Mouse (Mus musculus) liver, embryonic 14 days (tissue): Measurements from ENCODE around the gene Klk1b21. TPM values are rescaled to one million over a fixed set of nuclear protein-coding genes. Genes with fewer than 3 reads are reported as not detected.

Experiments used
- polyA plus RNA-seq: library from polyadenylated mRNA; depleted of rRNA; stranded (reverse); fragments of >200 nt; gene quantifications from 2 replicates; pipeline ENCODE4 v1.2.3, GENCODE M21; 2012; rRNA removed

The Klk1b21 gene
- polyA plus RNA-seq: not detected in 2 replicates

DNA sequence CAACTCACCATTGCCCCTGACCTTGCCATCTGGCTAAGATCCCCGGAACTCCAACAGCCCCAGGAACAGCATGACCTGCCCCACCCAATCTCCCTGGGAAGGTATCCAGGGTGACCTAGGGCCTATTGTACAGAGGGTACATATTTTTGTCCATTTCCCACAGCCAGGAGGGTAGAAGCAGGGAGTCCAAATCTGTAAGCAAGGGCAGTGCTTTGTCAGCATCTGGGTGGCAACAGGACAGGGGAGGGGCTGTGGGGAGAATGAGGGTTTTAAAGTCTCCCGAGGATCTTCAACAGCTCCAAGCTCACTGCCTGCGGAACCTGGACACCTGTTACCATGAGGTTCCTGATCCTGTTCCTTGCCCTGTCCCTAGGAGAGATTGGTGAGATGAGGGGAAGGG, at the start of gene Klk1b21:
Klk1b21 (plus strand) TSS at position 301 of the 400 bp plus-strand sequence.

GRCm38 (mm10) chr7:44112373-44112772, 10.2 kb downstream of the Klk1b21 start, which contains the start of gene Klk1b22:
TSS of gene Klk1b22 (plus strand) at chr7:44112673.

GRCm38 (mm10) chr7:44136467-44136866, 34.3 kb downstream of the Klk1b21 start, which contains the start of gene Klk1b16:
TSS of gene Klk1b16 (plus strand) at chr7:44136767.

Other genes starting within 250 kb of the Klk1b21 start
- gene Klk4, start 221.2 kb upstream of the Klk1b21 start, polyA plus RNA-seq: not detected in 2 replicates
- gene Klk15, start 168.6 kb upstream of the Klk1b21 start, polyA plus RNA-seq: not detected in 2 replicates
- not detected in 2 replicates for gene Klk1b8, start 151.7 kb upstream of the Klk1b21 start, polyA plus RNA-seq
- not detected in 2 replicates for gene Klk1b1, start 135.6 kb upstream of the Klk1b21 start, polyA plus RNA-seq
- not detected in 2 replicates for gene Klk1b9, start 126.3 kb upstream of the Klk1b21 start, polyA plus RNA-seq
- gene Klk1b11, start 106.5 kb upstream of the Klk1b21 start, polyA plus RNA-seq: not detected in 2 replicates
- gene Klk1b26, start 90.2 kb upstream of the Klk1b21 start, polyA plus RNA-seq: not detected in 2 replicates
- gene Klk1b27, start 50.0 kb upstream of the Klk1b21 start, polyA plus RNA-seq: not detected in 2 replicates
- gene Klk1b22, start 10.3 kb downstream of the Klk1b21 start, polyA plus RNA-seq: not detected in 2 replicates
- not detected in 2 replicates for gene Klk1b16, start 34.4 kb downstream of the Klk1b21 start, polyA plus RNA-seq
- not detected in 2 replicates for gene Klk1b24, start 85.9 kb downstream of the Klk1b21 start, polyA plus RNA-seq
- not detected in 2 replicates for gene Klk1b3, start 95.9 kb downstream of the Klk1b21 start, polyA plus RNA-seq
- not detected in 2 replicates for gene Klk1b4, start 105.1 kb downstream of the Klk1b21 start, polyA plus RNA-seq
- not detected in 2 replicates for gene Klk1b5, start 113.6 kb downstream of the Klk1b21 start, polyA plus RNA-seq
- 0.03 TPM in 1 of 2 replicates, not detected in the other for gene Klk1, start 123.0 kb downstream of the Klk1b21 start, polyA plus RNA-seq
- gene Gm36864, start 133.8 kb downstream of the Klk1b21 start, polyA plus RNA-seq: not detected in 2 replicates
- 1.0 TPM in 2 replicates for gene 1700028J19Rik, start 144.4 kb downstream of the Klk1b21 start, polyA plus RNA-seq
- 40.7 and 42.2 TPM in 2 replicates for gene 2410002F23Rik, start 144.4 kb downstream of the Klk1b21 start, polyA plus RNA-seq
- not detected in 2 replicates for gene Acp4, start 155.1 kb downstream of the Klk1b21 start, polyA plus RNA-seq
- not detected in 2 replicates for gene Gm15517, start 159.1 kb downstream of the Klk1b21 start, polyA plus RNA-seq
- 0.36 and 0.86 TPM in 2 replicates for gene Clec11a, start 204.6 kb downstream of the Klk1b21 start, polyA plus RNA-seq
- 0.02 and 0.03 TPM in 2 replicates for gene Shank1, start 207.9 kb downstream of the Klk1b21 start, polyA plus RNA-seq